Mouse (Mus musculus) spleen, postnatal 36 days (tissue): ENCODE results near the gene Sppl3.

ENCODE experiments used
- DNase-seq, 2 experiments: peaks; one replicate each; pipeline ENCODE4 v3.0.0; 2022; ENCODE audit warnings: low spot score in 2 of 2, mixed read lengths in 1 of 2

Sppl3 gene

DNA sequence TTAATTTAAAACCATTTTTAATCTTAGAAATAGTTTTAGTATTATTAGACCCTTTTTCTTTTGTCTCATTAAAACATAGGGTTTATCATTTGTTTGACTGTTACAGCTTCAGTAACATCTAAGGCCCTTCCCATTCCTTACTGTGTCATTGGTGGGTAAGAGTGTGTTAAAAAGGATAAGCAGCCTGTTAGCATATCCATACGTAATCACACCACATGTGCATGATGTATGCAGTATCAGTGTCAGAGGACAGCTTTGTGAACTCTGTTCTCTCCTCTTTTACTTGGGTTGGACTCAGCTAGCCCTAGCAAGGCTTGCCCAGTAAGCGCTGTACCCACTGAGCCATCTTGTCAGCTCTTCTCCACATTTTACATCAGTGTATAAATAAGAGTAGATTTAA lies 26.2 kb downstream of the Sppl3 start:
- no peak for DNase-seq

DNA sequence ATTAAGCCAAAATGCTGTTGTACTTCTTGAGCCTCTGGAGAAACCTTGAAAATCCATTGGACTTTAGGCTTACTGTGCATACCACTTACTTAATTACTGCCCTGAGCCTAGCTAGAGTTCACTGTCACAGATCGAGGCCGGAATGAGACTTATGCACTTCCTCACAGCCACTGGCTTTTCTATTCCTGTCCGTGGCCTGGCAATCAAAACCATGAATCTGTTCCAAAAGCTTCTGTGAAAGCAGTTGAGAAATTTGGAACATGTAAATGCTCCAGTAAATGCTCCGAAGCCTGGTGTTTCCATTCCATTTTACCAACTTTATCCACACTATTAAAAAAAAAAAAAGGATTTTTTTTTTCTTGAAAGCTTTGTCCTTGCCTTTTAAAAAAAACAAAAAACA lies 29.8 kb downstream of the Sppl3 start:
- no peak for DNase-seq

DNA sequence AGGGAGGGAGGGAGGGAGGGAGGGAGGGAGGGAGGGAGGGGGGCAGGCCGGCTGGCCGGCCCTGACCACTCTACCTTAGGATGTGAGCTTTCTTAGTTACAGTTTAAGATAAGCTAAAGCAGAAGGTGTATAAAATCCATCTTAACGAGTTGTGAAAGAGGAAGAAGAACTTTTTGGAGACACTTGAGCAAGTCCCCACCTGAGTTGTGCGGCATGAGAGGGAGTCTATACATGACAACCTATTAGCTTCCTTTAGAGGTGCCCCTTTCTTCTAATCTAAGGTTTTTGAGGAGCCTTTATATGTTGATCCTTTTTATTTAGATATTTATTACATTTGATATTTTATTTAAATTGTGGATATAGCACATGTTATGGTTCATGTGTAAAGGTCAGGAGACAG lies 32.7 kb downstream of the Sppl3 start:
- peak in 1 of 2 experiments; percentile 31 for DNase-seq

DNA sequence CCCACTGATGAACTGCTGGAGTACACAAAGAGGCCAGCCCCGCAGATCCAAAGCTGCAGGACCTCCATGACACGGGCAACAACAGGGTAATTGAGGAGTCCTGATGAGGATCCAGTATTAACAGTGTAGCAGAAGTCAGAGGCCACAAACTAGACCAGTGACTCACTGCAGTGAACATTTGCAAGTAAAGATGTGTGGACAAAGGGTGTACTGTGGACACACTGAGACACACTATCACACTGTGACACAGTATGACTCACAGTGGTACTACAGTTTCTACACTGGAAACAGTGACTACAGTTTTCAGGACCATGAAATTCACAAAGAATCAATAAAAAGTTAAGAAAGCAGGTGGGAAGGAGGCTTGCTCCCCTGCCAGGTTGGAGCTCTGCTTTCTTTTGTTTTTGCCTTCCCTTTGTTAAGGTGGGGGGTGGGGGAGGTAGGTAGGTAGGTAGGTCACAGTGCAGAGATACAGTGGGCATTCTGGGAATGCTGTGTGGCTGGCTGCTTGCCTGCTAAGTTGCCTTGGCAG lies 34.3 kb downstream of the Sppl3 start:
- DNase-seq, result no peak

DNA sequence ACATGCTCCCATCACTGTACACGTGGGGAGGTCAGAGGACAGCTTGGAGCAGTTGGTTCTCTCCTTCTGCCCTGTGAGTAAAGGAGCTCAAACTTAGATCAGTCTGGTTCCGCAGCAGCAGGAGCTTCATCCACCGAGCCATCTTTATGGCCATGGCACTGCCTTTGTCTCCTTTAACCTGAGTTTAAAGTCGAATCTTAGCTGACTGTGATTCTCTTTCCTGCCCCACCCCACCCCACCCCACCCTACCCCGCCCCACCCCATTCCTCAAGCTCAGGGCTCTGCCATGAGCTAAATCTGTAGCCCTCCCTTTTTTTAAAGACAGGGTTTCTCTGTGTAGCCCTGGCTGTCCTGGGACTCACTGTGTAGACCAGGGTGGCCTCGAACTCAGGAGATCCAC lies 38.8 kb downstream of the Sppl3 start:
- DNase-seq, result no peak

DNA sequence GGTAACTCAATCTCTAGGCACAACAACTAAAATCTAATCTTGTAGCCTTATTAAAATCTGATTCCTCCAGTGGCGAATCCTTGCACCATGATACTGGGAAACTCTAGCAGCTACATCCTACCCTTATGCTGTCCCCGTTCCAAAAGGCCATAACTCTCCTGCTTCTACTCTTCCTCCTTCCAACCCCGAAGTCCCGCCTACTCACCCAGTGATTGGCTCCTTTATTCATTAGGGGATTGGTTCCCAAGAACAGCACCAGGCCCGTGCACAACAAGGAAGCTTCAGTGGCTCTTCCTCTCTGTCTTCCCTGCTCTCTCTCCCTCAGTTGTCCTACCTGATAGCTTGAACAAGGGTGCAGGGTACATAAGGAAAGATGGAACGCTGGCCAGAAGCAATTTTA lies 39.8 kb downstream of the Sppl3 start:
- DNase-seq, result no peak

DNA sequence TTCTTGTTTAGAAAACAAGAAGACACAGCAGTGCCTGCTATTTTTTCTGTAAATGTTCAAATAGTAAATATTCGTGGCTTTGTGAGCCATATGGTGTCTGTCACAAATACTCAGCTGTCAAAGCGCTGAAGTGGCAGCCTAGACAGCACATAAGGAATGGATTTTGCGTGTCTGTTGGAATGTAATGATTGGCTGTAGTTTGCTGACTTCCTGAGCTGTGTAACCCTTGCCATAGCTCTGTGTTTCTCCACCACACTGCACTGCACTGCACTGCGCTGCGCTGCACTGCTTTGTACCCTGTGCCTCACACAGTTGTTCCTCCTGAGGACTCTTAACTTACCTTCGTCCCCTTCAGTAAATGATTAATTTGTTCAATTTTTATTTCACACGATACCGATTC lies 41.6 kb downstream of the Sppl3 start:
- DNase-seq, result no peak

DNA sequence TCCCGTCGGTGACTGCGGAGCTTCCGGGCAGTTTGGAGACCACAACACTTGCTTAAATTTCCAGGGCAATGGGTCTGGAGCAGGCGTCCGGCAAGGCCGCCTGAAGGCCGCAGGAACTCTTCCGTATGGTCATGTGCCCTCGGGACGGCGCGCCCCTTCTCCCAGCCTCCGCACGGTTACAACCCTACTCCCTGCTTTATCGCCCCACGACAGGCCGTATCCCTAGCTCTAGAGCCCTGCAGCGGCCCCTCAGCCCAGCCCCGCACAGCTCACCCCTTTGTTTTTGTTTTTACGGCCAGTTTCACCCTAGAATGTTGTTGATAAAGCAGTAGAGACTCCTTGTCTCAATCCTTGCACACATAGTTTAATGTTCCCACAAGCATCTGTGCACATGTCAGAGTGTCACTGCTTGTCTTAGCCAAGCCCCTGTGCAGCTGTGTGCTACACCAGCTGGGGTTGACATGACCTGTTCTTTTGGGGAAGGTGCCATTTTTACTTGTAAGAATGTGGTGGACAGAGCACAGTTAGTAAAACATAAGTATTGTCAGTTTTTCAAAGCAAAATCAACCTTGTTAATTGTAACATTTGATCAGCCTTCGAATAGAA lies 43.0 kb downstream of the Sppl3 start:
- DNase-seq, result no peak

DNA sequence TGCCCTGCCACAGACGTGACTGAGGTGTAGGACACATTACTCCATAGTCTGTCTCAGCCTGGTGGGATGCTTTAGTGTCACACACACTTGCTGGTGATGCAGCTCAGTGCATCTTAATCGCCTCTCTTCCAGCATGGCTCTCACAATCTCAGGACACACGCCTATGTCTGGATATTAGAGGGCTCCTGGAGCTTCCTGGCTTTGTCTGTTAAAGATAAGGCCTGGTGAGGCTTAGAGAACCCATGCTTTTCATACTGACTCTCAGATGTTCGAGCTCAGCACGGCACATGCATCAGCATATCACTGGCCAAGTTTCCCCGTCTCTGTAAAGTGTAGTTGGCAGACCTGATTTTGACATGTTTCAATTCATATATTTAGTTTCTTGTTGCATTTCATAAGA lies 44.5 kb downstream of the Sppl3 start:
- DNase-seq, result no peak

DNA sequence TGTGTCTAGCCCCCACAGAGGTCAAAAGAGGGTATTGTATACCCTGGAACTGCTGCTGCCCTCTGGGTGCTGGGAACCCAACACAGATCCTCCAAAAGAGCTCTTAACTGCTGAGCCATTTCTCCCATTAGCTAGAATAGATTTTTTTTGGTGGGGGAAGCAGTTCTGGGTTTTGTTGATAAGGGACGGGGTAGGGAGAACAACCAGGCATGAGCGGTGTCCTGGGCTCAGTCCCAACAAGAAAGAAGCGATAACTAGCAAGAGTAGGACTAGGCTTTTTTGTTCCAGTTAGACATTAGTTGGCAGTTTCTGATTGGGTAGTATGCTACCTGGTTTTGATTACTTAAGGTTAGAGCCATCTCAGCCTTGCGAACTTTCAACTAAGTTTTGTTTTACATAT lies 46.2 kb downstream of the Sppl3 start:
- DNase-seq, result peak in 1 of 2 experiments; percentile 48

DNA sequence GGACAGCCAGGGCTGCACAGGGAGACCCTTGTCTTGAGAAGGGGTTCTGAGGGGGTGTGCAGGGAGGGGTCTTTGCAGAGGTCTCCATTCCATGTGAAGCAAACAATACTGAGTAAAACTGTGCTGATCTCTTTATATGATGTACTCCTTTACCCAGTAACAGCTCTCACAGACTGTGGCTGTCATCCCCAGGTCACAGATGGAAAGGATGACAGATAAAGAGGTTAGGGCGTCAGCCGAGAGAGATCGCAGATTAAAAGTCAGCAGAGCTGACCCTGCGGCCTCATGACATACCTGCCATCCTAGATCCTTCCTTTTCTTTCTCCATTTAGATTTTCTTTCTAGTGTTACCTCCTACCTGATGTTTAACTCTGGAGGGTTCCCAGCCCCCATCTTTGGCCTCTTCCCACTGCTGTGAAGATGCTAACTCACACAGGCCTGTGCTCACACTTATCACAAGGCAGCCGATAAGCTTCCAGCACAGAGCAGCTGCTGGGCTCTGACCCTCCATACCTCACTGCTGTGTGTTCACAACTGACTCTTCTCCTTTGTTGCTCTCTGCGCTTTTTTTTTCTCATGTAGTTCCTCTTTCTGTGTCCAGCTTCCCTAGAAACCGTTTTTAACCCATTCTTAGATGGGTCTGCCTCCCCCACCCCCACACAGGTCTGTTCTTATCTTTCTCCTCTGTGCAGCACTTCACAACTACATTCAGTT lies 47.8 kb downstream of the Sppl3 start:
- peak; percentile 52 to 58 for DNase-seq

DNA sequence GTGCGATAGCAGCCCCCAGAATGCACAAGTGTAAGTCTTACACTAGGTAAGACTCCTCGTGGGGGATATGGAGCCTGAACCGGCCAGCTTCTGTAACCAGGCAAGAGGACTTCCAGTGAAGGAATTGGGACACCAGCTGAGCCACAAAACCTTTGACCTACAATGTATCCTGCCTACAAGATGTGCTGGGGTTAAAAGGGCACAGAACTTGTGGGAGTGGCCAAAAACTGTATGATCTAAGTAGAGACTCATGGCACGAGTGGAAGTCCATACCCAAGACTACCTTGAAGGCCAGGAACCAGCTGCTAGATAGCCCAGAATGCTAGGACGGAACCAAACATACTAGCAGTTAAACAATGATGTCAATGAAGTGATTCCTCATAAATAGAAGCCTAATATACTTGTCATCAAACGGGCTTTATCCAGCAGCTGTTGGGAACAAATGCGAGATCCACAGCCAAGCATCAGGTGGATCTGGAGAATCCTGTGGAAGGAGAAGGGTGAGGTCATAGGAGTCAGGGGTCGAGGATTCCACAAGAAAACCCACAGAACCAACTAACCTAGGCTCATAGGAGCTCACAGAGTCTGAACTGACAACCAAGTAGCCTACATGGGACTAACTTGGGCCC lies 49.2 kb downstream of the Sppl3 start:
- no peak for DNase-seq

DNA sequence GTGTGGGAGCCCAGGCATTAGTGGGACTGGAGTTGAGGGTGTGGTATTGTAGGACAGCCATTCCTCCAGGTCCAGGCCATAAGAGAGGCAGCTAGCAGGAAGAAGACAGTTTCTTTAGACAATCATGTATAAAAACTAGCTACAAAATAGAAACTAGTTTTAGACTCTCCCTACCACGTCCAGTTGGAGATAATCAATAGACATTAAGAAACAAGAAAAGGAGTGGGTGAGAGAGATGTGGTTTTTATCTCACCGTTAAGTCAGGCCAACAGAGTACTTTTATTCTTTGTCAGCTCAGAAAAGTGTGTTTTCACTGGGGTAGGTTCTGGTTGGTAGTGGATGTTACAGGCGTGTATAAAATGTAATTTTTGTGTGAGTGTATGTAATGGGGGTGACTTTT lies 50.0 kb downstream of the Sppl3 start:
- no peak for DNase-seq

DNA sequence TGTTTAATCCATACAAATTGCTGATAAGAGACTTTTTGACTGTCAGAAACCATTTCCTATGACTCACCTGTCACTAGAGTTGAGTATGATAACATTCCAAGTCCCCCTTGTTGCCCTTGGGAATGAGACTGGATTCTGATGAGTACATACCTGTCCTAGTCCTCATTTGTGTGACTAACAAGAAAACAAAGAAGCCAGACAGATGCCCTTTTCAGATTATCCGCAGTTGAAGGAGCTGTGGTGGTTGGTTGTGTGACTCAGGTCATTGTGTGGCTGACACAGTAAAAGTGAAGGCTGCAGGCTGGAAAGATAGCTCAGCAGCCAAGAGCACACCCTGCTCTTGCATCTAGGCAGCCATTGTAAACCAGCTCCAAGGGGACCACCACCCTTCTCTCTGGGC lies 51.6 kb downstream of the Sppl3 start:
- DNase-seq, result no peak

DNA sequence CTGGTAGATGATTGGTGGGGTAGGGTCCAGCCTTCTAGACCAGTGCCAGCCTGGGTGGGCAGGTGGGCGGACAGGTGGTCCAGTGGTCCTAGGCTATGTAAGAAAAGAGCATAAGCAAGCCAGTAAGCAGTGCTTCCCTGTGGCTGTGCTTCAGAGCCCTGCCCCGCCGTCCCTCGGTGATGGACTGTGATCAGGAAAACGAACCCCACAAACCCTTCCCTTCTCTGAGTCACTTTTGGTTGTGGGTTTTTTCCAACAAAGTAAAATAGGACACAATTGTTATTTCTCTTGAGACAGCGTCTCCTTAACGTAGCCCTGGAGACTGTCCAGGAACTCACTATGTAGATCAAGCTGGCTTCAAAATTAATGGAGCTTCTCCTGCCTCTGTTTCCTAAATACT lies 52.5 kb downstream of the Sppl3 start:
- DNase-seq, result no peak

DNA sequence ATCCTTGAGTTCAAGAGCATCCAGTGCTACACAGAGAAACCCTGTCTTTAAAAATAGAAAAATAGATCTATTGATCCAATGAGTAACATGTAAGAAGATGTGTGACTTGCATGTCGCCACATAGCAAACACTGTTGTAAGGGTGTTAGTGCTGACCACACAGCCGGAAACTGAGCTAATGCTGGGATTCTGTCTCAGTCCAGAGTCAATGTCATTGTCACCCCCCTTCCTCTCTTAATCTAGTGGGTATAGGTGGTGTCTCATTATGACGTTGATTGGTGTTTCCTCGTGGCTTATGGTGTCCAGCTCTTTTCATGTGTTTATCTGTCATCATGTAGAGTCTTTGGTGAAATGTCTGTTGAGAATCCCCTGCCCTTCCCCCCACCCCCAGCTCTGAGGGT lies 55.3 kb downstream of the Sppl3 start:
- no peak for DNase-seq

DNA sequence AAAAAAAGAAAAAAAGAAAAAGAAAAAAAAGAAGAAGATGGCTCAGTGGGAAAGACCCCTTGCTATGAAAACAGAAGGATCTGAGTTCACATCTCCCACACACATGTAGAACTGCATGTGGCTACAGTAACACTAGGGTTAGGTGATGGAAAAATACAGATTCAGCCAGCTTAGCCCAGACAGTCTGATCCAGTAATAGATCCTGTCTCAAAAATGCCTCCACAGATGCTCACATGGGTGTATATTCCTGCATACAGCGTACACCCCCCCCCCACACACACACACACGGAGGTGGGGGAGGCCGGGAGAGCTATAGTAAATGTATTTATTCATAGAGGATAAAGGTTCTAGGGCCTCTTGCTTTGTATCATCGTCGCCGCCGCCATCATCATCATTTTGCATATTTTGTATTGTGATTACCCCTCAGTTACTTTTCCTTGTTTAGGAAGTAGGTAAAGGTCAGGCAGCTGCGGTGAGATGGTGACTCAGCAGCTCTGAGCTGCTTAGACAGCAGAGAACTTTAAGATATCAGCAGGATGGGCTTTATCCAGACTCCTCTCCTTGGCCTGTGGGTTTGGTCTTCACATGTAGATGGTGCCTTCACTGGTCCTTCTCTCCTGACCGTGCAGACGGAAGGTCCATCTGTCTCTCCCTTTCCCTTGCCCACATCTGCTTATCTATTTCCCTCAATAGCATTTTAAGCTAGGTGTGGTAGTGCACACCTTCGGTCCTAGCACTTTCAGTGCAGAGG lies 57.9 kb downstream of the Sppl3 start:
- DNase-seq, result peak; percentile 22 to 41

DNA sequence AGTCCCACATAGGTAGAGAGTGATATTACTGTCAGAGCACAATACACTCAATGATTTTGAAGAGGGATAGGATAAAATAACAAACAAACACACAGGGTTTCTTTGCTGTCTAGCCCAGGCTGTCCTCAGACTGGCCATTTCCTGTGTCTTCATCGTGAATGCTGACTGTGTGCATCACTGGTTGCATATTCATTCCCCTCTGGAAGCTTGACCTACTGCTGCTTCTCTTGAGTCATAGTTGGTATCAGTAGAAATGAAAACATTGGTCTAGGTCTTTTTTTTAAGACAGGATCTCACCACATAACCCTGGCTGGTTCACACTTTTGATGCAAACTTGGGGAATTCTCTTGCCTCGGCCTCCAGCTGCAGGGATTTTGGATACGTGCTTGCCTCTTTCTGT lies 58.7 kb downstream of the Sppl3 start:
- no peak for DNase-seq

DNA sequence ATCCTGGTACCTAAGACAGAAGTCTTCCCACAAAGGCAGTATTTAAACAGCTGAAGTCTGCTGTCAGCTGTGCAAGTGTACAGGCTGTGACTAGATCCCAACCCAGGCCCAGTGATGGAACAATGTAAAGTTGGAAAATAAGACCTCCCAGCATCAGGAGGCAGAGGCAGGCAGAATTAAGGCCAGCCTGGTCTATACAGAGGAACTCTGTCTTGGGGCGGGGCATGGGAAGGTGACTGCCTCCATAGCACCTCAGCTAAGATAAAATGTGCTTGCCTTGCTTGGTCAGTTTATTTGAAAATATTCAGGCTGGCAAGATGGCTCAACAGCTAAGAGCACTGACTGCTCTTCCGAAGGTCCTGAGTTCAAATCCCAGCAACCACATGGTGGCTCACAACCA lies 59.5 kb downstream of the Sppl3 start:
- peak in 1 of 2 experiments; percentile 39 for DNase-seq

DNA sequence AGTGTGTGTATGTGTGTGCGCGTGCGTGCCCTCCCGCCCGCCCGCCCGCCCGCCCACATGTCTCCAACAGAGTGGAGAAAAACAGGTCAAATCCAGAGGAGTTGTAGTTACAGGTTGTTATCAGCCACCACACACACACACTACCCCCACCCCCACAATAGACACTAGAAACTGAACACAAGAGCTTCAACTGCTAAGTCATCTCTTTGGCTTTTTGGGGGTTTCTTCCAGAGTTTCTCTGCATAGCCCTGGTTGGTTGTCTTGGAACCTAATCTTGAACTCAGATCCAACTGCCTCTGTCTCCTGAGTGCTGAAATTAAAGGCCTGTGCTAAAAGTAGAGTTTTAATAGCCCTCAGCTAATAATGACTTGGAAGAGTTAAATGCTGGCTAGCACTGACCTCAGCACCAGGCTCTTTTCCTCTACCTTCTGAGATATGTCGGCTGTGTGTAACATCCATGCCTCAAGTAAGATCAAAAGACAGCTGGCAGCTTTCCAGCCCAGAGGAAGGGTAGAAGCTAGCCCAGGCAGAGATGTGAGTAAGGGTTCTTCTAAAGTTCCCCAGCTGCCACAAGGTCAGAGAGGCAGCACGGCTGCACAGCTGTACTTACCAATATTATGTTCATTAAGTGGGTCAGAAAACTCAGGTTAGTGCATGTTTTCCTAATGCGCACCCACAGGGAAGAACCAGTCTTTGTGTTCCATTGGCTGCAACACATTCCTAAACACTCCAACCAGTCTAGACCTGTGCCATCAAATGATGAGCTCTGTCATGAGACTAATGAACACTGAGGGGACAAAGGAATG lies 60.4 kb downstream of the Sppl3 start:
- peak in 1 of 2 experiments; percentile 41 for DNase-seq

DNA sequence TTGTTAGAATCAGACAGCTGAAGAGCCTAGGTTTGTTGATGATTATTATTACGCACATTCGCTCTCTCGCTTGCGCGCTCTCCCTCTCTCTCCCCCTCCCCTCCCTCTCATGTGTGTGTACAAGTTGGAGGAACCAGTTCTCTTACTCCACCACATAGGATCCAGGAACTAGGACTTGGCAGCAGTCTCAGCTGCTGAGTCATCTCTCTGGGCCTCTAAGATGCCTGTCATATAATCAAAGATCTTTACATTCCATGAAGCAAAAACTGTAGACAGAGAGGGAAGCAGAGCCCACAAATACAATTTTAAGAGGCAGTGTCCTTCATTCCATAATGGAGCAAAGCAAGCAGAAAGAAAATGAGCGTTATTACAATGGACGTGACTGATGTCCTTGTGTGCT lies 61.2 kb downstream of the Sppl3 start:
- DNase-seq, result peak; percentile 30 to 67
